Mouse (Mus musculus) E14TG2a.4 (cell line): ENCODE data around the gene Ano10.

ENCODE experiments used
- H3K27me3 ChIP-seq: 2 replicates; pipeline ENCODE4 v1.6.1; 2014; ENCODE audit warnings: low read length, control low read depth; ENCODE audit not compliant: insufficient read depth
- H3K36me3 ChIP-seq: 2 replicates; pipeline ENCODE4 v1.6.1; 2014; ENCODE audit warnings: low read length, control low read depth; ENCODE audit not compliant: insufficient read depth
- H3K4me1 ChIP-seq: replicated peaks from 2 replicates; pipeline ENCODE4 v1.6.1; 2014; ENCODE audit warnings: low read depth, low read length, control low read depth
- H3K4me3 ChIP-seq: replicated peaks from 2 replicates; pipeline ENCODE4 v1.5.1; 2014; ENCODE audit warnings: mild to moderate bottlenecking, low read length
- H3K9me3 ChIP-seq: 2 replicates; pipeline ENCODE4 v1.6.1; 2014; ENCODE audit warnings: low read length, control low read depth
- CTCF ChIP-seq: conservative IDR thresholded peaks from 2 replicates; pipeline ENCODE4 v1.5.1; 2014; ENCODE audit warnings: low read length
- NANOG ChIP-seq: IDR thresholded peaks from 2 replicates; pipeline ENCODE4 v1.6.1; 2014; ENCODE audit warnings: borderline replicate concordance, low read length, mixed read lengths
- POU5F1 ChIP-seq: IDR thresholded peaks from 2 replicates; pipeline ENCODE4 v1.6.1; 2014; ENCODE audit warnings: low read length, borderline replicate concordance

Ano10 gene

DNA sequence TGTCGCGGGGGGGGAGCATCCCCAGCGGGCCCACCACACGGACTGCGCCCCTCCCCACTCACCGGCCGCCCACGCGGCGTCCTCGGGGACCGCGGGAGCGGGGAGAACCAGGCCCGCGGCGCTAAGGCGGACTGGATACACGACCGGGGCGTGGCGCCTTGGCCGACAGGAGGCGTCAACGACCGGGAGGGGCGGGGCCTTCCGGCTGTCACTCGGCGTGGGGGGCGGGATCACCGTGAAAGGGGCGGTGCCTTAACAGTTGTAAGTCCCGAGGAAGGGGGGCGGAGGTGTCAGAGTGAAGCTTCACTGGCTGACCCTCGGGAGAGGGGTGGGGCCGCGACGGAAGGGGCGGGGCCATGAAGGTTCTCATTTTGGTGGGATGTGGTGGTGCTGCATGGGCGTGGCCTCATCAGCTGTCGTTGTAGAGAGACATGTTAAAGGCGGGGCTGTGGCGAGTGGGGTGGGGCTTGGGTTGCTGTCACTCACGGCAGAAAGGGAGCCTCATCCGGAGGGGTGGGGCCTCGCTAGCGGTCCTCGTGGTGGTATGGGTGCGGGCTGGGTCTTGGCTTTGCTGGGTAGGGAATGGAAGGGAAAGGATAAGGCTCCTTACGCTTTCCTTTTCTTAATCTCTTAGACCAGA lies at the start of gene Ano10:
Gene Ano10 (minus strand): TSS at position 182 of the 640 bp plus-strand sequence.
- Histone ChIP-seq H3K4me1 (peaks cover 21% of the 10 kb centered on the region), H3K36me3 (no peaks in the 10 kb centered on the region), H3K9me3 (no peaks in the 10 kb centered on the region), H3K27me3 (peaks cover 48% of the 10 kb centered on the region), H3K4me3 (peak within 1 kb of the TSS; percentile 83)
- no peak for TF ChIP-seq POU5F1

DNA sequence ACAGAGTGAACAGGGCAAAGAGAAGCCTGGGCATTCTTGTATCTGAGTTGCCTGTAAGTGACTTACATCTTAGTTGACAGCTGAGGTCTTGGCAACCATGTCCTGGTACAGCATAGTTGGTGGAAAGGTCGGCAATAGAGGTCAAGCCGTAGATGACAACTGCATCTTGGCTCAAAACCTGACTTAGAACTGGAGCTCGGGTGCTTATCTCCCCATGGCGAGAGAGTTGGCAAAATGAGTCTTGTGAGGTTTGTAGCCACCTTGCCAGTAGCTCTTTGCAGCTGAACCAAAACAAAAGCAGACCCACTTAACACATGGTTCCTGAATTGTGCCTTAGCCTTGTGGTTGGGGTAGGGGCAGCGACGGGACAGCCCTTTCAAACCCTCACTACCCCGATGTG lies 49.2 kb upstream of the Ano10 start:
- H3K4me1 ChIP-seq, result no peaks in the 10 kb centered on the region
- no peaks in the 10 kb centered on the region for H3K36me3 ChIP-seq
- H3K27me3 ChIP-seq, result peaks cover 7% of the 10 kb centered on the region; the same call in 1 of the 2 replicates
- TF ChIP-seq CTCF, result no peak
- TF ChIP-seq POU5F1, result no peak
- no peak for TF ChIP-seq NANOG
- H3K4me3 ChIP-seq, result no peak overlapping the region
- H3K9me3 ChIP-seq, result no peaks in the 10 kb centered on the region

DNA sequence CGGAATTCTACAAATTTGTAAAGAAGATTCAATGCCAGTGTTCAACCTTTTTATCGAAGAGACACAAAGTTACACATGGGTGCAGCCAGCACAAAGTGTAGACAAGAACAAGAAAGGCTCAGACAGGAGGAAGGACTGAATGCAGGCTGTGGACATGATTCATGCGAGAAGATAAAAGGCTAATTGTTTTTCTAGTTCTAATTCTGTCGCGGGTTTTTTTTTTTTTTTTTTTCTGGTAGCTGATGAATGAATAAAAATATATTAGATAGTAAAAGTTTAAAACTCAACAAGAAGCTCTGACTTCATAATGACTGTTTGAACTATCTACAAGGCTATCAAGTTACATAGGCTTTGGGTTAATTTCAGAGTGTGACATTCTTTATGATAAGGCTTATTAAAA lies 45.7 kb upstream of the Ano10 start:
- no peak for TF ChIP-seq NANOG
- H3K4me3 ChIP-seq, result no peak overlapping the region
- no peaks in the 10 kb centered on the region for H3K4me1 ChIP-seq
- H3K9me3 ChIP-seq, result no peaks in the 10 kb centered on the region
- H3K36me3 ChIP-seq, result no peaks in the 10 kb centered on the region
- H3K27me3 ChIP-seq, result peaks cover 8% of the 10 kb centered on the region

DNA sequence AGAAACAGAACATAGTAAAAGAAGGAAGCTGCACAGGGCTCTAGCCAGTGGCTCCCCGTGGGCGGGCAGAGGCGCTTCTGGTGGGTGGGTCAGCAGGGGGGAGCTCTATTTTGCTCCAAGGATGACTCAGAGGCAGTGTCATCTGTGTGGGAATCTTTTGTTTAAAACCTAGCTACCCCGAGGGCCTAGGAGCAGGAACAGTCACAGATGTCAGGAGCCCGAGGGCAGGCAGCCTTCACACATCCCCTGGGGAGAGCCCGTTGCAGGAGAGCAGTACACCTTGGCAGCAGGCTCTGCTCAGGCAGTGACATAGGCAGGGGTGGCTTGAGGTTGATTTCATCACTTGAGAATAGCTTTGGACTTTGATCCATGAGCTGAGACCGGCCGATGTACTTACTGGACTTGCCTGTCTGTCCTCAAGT lies 43.3 kb upstream of the Ano10 start:
- Histone ChIP-seq H3K4me1 (no peaks in the 10 kb centered on the region), H3K9me3 (no peaks in the 10 kb centered on the region), H3K4me3 (no peak overlapping the region), H3K36me3 (no peaks in the 10 kb centered on the region), H3K27me3 (peaks cover 8% of the 10 kb centered on the region)
- TF ChIP-seq CTCF, result no peak
- TF ChIP-seq POU5F1, result no peak
- TF ChIP-seq NANOG, result no peak

DNA sequence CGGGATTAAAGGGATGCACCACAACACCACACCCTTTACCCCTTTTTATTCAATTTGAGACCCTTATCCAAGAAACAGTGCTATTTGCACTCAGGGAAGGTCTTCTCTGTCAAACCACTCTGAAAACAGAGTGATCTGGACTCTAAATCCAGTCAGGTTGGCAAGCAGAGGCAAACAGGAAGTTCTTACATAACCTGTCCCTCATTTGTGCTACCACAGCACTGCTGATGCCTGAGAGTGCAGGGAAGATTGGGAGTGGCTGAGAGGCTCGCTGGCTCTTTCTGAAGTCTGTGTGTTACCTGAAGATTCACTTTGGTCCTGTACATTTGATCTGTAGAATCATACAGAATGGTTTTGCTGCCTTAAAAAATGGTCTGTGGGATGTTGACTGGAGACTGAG lies 42.5 kb upstream of the Ano10 start:
- Histone ChIP-seq H3K9me3 (no peaks in the 10 kb centered on the region), H3K27me3 (peaks cover 8% of the 10 kb centered on the region), H3K4me3 (no peak overlapping the region), H3K4me1 (no peaks in the 10 kb centered on the region), H3K36me3 (no peaks in the 10 kb centered on the region)
- TF ChIP-seq NANOG (no peak), POU5F1 (no peak), CTCF (no peak)

DNA sequence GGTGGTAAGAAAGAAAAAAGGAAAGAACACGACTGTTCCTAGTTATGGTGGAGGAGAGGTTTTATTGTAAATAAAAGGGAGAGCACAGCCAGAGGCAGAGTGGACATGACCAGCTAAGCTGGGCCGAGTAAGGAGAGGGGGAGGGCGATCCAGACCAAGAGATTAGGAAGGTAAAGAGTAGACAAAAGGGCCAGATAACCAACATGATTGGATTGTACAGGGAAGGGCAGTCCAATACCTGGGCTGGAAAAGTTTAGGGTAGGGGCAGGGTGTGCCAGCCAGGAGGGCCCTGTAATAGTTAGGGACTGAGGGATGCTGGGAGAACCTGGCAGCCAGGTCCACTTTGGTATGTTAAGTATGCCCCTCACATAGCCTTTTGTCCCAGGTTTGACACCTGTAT lies 34.0 kb upstream of the Ano10 start:
- Histone ChIP-seq H3K4me3 (no peak overlapping the region), H3K36me3 (no peaks in the 10 kb centered on the region), H3K4me1 (no peaks in the 10 kb centered on the region), H3K27me3 (no peaks in the 10 kb centered on the region), H3K9me3 (peaks cover 4% of the 10 kb centered on the region; the same call in 1 of the 2 replicates)
- TF ChIP-seq CTCF (no peak), POU5F1 (no peak), NANOG (no peak)

DNA sequence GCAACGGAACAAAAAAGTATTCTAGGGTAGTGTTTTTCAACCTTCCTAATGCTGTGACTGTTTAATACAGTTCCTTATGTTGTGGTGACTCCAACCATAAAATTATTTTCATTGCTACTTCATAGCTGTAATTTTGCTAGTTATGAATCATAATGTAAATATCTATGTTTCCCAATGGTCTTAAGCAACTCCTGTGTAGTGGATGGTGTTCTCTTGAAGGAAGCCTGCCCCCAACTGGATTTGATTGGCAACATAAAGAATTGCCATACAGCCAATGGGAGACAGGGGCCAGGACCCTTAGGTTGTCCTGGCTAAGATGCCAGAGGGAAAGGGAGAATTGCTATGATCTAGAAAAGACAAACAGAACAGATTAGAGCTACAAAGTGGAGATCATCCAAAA lies 31.8 kb upstream of the Ano10 start:
- TF ChIP-seq NANOG (no peak), POU5F1 (no peak), CTCF (no peak)
- Histone ChIP-seq H3K4me1 (no peaks in the 10 kb centered on the region), H3K27me3 (peaks cover 8% of the 10 kb centered on the region), H3K9me3 (peaks cover 4% of the 10 kb centered on the region; the same call in 1 of the 2 replicates), H3K36me3 (no peaks in the 10 kb centered on the region), H3K4me3 (no peak overlapping the region)

DNA sequence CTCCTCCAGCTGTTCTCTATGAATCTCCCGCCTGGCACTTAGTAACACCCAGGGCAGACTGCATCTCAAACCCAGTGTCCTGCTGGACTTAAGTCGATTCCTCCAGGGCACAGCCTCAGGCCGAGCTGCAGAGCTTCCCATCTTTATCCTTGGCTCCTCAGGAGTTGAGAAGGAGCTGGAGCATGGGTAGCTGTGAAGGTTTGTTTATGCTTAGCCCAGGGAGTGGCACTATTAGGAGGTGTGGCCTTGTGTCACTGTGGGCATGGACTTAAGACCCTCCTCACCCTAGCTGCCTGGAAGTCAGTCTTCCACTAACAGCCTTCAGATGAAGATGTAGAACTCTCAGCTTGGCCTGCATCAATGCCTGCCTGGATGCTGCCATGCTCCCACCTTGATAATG lies 28.1 kb upstream of the Ano10 start:
- peaks cover 17% of the 10 kb centered on the region for H3K27me3 ChIP-seq
- H3K9me3 ChIP-seq, result peaks cover 4% of the 10 kb centered on the region; the same call in 1 of the 2 replicates
- no peak overlapping the region for H3K4me3 ChIP-seq
- no peaks in the 10 kb centered on the region for H3K4me1 ChIP-seq
- H3K36me3 ChIP-seq, result no peaks in the 10 kb centered on the region
- TF ChIP-seq NANOG (no peak), POU5F1 (no peak), CTCF (no peak)

DNA sequence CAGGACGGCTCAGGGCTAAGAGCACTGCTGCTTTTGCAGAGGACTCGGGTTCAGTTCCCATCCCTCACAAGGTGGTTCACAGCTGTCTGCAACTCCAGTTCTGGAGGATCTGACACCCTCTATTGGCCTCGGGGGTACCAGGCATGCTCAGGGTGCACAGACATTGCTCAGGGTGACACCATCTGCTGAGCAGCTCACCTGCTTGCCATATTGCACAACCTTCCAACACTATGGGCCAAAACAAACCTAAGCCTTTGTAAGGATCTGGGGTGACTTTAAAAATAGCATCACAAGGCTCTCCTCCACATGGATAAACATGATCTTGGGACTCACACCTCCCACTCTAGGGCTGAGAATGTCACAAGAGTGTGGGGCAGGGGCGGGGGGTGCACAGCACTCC lies 26.4 kb upstream of the Ano10 start:
- peaks cover 19% of the 10 kb centered on the region for H3K27me3 ChIP-seq
- H3K9me3 ChIP-seq, result peaks cover 4% of the 10 kb centered on the region; the same call in 1 of the 2 replicates
- no peaks in the 10 kb centered on the region for H3K4me1 ChIP-seq
- no peak for TF ChIP-seq NANOG
- no peak for TF ChIP-seq POU5F1
- TF ChIP-seq CTCF, result no peak
- no peak overlapping the region for H3K4me3 ChIP-seq
- H3K36me3 ChIP-seq, result no peaks in the 10 kb centered on the region

DNA sequence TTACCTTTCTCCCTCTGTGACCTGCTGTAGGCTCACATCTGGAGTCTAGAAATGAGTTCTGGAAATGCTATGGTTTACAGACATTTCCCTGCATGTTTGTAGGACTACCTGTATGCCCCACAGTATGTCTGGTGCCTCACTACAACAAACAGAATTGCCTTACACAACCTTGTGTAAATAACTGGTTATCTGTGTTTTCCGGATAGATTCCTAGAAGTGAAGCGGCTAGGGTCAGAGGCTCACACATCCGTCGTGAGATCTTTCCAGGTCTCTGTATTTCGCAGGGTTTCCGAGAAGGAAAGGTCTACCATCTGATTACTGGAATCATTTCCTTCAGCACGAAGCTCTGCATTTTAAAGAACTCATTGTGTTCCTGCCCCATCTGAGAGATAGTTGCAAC lies 22.3 kb upstream of the Ano10 start:
- peaks cover 15% of the 10 kb centered on the region for H3K27me3 ChIP-seq
- no peak overlapping the region for H3K4me3 ChIP-seq
- TF ChIP-seq POU5F1, result no peak
- no peak for TF ChIP-seq NANOG
- no peak for TF ChIP-seq CTCF
- peaks cover 24% of the 10 kb centered on the region for H3K4me1 ChIP-seq
- no peaks in the 10 kb centered on the region for H3K9me3 ChIP-seq
- H3K36me3 ChIP-seq, result no peaks in the 10 kb centered on the region
